Mouse (Mus musculus) heart, embryonic 15.5 days (tissue): ENCODE measurements around the gene Thap4. TPM values are rescaled to one million over a fixed set of nuclear protein-coding genes. Genes with fewer than 3 reads are reported as not detected.

Source experiments
- ATAC-seq: fragments of 200-750 bp; cut with Nextera tagmentation; replicated peaks from 2 replicates; pipeline ENCODE4 v1.8.0; 2017; ENCODE audit warnings: low read depth, moderate TSS enrichment; ENCODE audit not compliant: insufficient number of reproducible peaks, insufficient read depth, low FRiP score
- H3K27ac ChIP-seq: fragments of 300-500 bp; sonication (generic); 2 replicates; pipeline ENCODE4 v1.5.1; 2015; ENCODE audit warnings: mild to moderate bottlenecking, inconsistent platforms
- H3K27me3 ChIP-seq: fragments of 300-500 bp; sonication (generic); 2 replicates; pipeline ENCODE4 v1.6.1; 2015; ENCODE audit warnings: inconsistent platforms
- H3K36me3 ChIP-seq: fragments of 300-500 bp; sonication (generic); 2 replicates; pipeline ENCODE4 v1.6.1; 2015; ENCODE audit warnings: mild to moderate bottlenecking, inconsistent platforms
- H3K4me1 ChIP-seq: fragments of 300-500 bp; sonication (generic); replicated peaks from 2 replicates; pipeline ENCODE4 v1.6.1; 2015; ENCODE audit warnings: inconsistent platforms
- H3K4me2 ChIP-seq: fragments of 300-500 bp; sonication (generic); 2 replicates; pipeline ENCODE4 v1.6.1; 2015; ENCODE audit warnings: inconsistent platforms, mild to moderate bottlenecking, moderate library complexity
- H3K4me3 ChIP-seq: fragments of 300-500 bp; sonication (generic); 2 replicates; pipeline ENCODE4 v1.5.1; 2015; ENCODE audit warnings: mild to moderate bottlenecking, inconsistent platforms
- H3K9ac ChIP-seq: fragments of 300-500 bp; sonication (generic); 2 replicates; pipeline ENCODE4 v1.6.1; 2015; ENCODE audit warnings: mild to moderate bottlenecking, inconsistent platforms
- H3K9me3 ChIP-seq: fragments of 300-500 bp; sonication (generic); replicated peaks from 2 replicates; pipeline ENCODE4 v1.6.1; 2016; ENCODE audit warnings: inconsistent platforms
- WGBS: fragments of 180-500 bp; shearing (Covaris S2); methylation state at CpG from one replicate; pipeline ENCODE4 v1.1.7; 2015; ENCODE audit warnings: mixed read lengths; 5-methylcytosine and 5-hydroxymethylcytosine counted together
- polyA plus RNA-seq: library from polyadenylated mRNA; unstranded; fragments of >200 nt; fragmentation: Nextera tagmentation; extraction: Ambion mirVana; gene quantifications from 2 replicates; pipeline ENCODE4 v1.2.1, GENCODE M21; 2015

Gene Thap4
- polyA plus RNA-seq, 1 experiment from 2014 or later: 51.4 TPM

GRCm38 (mm10) chr1:93689901-93690496 lies 64.7 kb downstream of the Thap4 start:
- Histone ChIP-seq H3K36me3 (no peaks in the 10 kb centered on the region; the same call in 1 of the 2 replicates), H3K27ac (no peak overlapping the region), H3K4me3 (no peak overlapping the region), H3K27me3 (no peaks in the 10 kb centered on the region), H3K9ac (no peak overlapping the region), H3K4me1 (peaks cover 38% of the 10 kb centered on the region), H3K4me2 (no peak overlapping the region), H3K9me3 (no peaks in the 10 kb centered on the region)
- no peak for ATAC-seq
- 77% methylated on average over 7 of the region's 7 CpGs for WGBS

- Histone ChIP-seq H3K4me3 (no peak overlapping the region), H3K36me3 (no peaks in the 10 kb centered on the region; the same call in 1 of the 2 replicates), H3K9me3 (no peaks in the 10 kb centered on the region), H3K4me2 (peak overlapping the region; percentile 95; the same call in 1 of the 2 replicates), H3K4me1 (peaks cover 34% of the 10 kb centered on the region), H3K27ac (no peak overlapping the region), H3K9ac (no peak overlapping the region), H3K27me3 (no peaks in the 10 kb centered on the region)
- peak; percentile 67 for ATAC-seq
- WGBS: 62% methylated on average over 8 of the region's 8 CpGs
Observed at GRCm38 (mm10) chr1:93688154-93688553, 66.5 kb downstream of the Thap4 start.

GRCm38 (mm10) chr1:93686961-93687320 lies 67.7 kb downstream of the Thap4 start:
- Histone ChIP-seq H3K4me1 (peaks cover 34% of the 10 kb centered on the region), H3K27ac (peak overlapping the region; percentile 74), H3K9me3 (no peaks in the 10 kb centered on the region), H3K27me3 (no peaks in the 10 kb centered on the region), H3K4me3 (peak overlapping the region; percentile 77), H3K4me2 (peak overlapping the region; percentile 95), H3K9ac (peak overlapping the region; percentile 66), H3K36me3 (no peaks in the 10 kb centered on the region; the same call in 1 of the 2 replicates)
- no peak for ATAC-seq
- WGBS: 57% methylated on average over 3 of the region's 3 CpGs

- peak overlapping the region; percentile 95 for H3K4me2 ChIP-seq
- H3K4me3 ChIP-seq: peak overlapping the region; percentile 77
- WGBS: 5% methylated on average over 51 of the region's 51 CpGs
- peak overlapping the region; percentile 66 for H3K9ac ChIP-seq
- no peaks in the 10 kb centered on the region for H3K27me3 ChIP-seq
- ATAC-seq: peak; percentile 69
- no peaks in the 10 kb centered on the region for H3K9me3 ChIP-seq
- no peaks in the 10 kb centered on the region; the same call in 1 of the 2 replicates for H3K36me3 ChIP-seq
- peak overlapping the region; percentile 74 for H3K27ac ChIP-seq
- H3K4me1 ChIP-seq: peaks cover 34% of the 10 kb centered on the region
Observed at GRCm38 (mm10) chr1:93686245-93686960, 68.3 kb downstream of the Thap4 start.

GRCm38 (mm10) chr1:93685401-93686244 lies 69.0 kb downstream of the Thap4 start, which contains the start of gene Bok:
Gene Bok, plus strand, starts transcription at chr1:93685660.
- H3K4me1 ChIP-seq: peaks cover 34% of the 10 kb centered on the region
- H3K27ac ChIP-seq: peak within 1 kb of the TSS; percentile 74
- no peaks in the 10 kb centered on the region for H3K9me3 ChIP-seq
- WGBS: under 1% methylated on average over 71 of the region's 78 CpGs
- peak within 1 kb of the TSS; percentile 77 for H3K4me3 ChIP-seq
- H3K27me3 ChIP-seq: no peaks in the 10 kb centered on the region
- no peaks in the 10 kb centered on the region; the same call in 1 of the 2 replicates for H3K36me3 ChIP-seq
- peak; percentile 63 for ATAC-seq
- peak within 1 kb of the TSS; percentile 95 for H3K4me2 ChIP-seq
- H3K9ac ChIP-seq: peak within 1 kb of the TSS; percentile 66

- H3K4me3 ChIP-seq: no peak overlapping the region
- no peaks in the 10 kb centered on the region for H3K9me3 ChIP-seq
- H3K4me2 ChIP-seq: no peak overlapping the region
- 0 out of 2 replicates have a peak, but pooled peaks cover 11% of the 10 kb centered on the region for H3K4me1 ChIP-seq
- WGBS: 45% methylated on average over 7 of the region's 7 CpGs
- peak; percentile 77 for ATAC-seq
- peak overlapping the region; percentile 31 for H3K27ac ChIP-seq
- H3K27me3 ChIP-seq: no peaks in the 10 kb centered on the region
- H3K9ac ChIP-seq: no peak overlapping the region
- no peaks in the 10 kb centered on the region for H3K36me3 ChIP-seq
Observed at GRCm38 (mm10) chr1:93679889-93680568, 74.6 kb downstream of the Thap4 start.

GRCm38 (mm10) chr1:93678386-93678785 lies 76.3 kb downstream of the Thap4 start:
- 0 out of 2 replicates have a peak, but pooled peaks cover 11% of the 10 kb centered on the region for H3K4me1 ChIP-seq
- no peaks in the 10 kb centered on the region for H3K36me3 ChIP-seq
- no peaks in the 10 kb centered on the region for H3K9me3 ChIP-seq
- peak overlapping the region; percentile 15; the same call in 1 of the 2 replicates for H3K27ac ChIP-seq
- no peak overlapping the region for H3K4me3 ChIP-seq
- ATAC-seq: 0 out of 2 replicates have a peak, but pooled peaks have one; percentile 40
- WGBS: 41% methylated on average over 2 of the region's 2 CpGs
- no peak overlapping the region for H3K9ac ChIP-seq
- H3K4me2 ChIP-seq: no peak overlapping the region
- H3K27me3 ChIP-seq: no peaks in the 10 kb centered on the region

- no peak overlapping the region for H3K27ac ChIP-seq
- H3K36me3 ChIP-seq: no peaks in the 10 kb centered on the region
- H3K4me1 ChIP-seq: peaks cover 19% of the 10 kb centered on the region
- no peak for ATAC-seq
- no peak overlapping the region for H3K9ac ChIP-seq
- 85% methylated on average over 5 of the region's 5 CpGs for WGBS
- H3K27me3 ChIP-seq: no peaks in the 10 kb centered on the region
- H3K9me3 ChIP-seq: no peaks in the 10 kb centered on the region
- H3K4me3 ChIP-seq: no peak overlapping the region
- H3K4me2 ChIP-seq: no peak overlapping the region
Observed at GRCm38 (mm10) chr1:93672682-93673081, 82.0 kb downstream of the Thap4 start.

GRCm38 (mm10) chr1:93669941-93670340 lies 84.7 kb downstream of the Thap4 start:
- no peak overlapping the region for H3K4me3 ChIP-seq
- no peak for ATAC-seq
- H3K4me1 ChIP-seq: peaks cover 22% of the 10 kb centered on the region
- H3K27ac ChIP-seq: no peak overlapping the region
- no peaks in the 10 kb centered on the region for H3K9me3 ChIP-seq
- no peaks in the 10 kb centered on the region for H3K36me3 ChIP-seq
- H3K9ac ChIP-seq: no peak overlapping the region
- no peak overlapping the region for H3K4me2 ChIP-seq
- H3K27me3 ChIP-seq: no peaks in the 10 kb centered on the region

- no peaks in the 10 kb centered on the region for H3K9me3 ChIP-seq
- no peaks in the 10 kb centered on the region for H3K36me3 ChIP-seq
- peak overlapping the region; percentile 81 for H3K4me2 ChIP-seq
- no peaks in the 10 kb centered on the region for H3K27me3 ChIP-seq
- peaks cover 22% of the 10 kb centered on the region for H3K4me1 ChIP-seq
- ATAC-seq: peak; percentile 80
- peak overlapping the region; percentile 59 for H3K9ac ChIP-seq
- WGBS: 3% methylated on average over 17 of the region's 17 CpGs
- peak overlapping the region; percentile 77 for H3K27ac ChIP-seq
- peak overlapping the region; percentile 56 for H3K4me3 ChIP-seq
Observed at GRCm38 (mm10) chr1:93668791-93669548, 85.7 kb downstream of the Thap4 start.
